Mouse (Mus musculus): ENCODE results near the gene Kxd1. TPM values are rescaled to one million over a fixed set of nuclear protein-coding genes. Genes with fewer than 3 reads are reported as not detected.

Gene Kxd1
- polyA plus RNA-seq, 1 experiment from 2014 or later = 47.1 TPM

- Histone ChIP-seq H3K9me3 (ENCODE audit: control insufficient read depth, low read length) (no peaks in the 10 kb centered on the region), H3K9ac (ENCODE audit: low read length) (no peak overlapping the region), H3K4me2 (replicated peaks; ENCODE audit: low read depth) (no peak overlapping the region), H3K4me3 (ENCODE audit: low read depth, low read length) (no peak overlapping the region), H3K27me3 (ENCODE audit: control insufficient read depth, insufficient read depth, low read length) (no peaks in the 10 kb centered on the region), H3K27ac (replicated peaks) (no peak overlapping the region), H3K36me3 (ENCODE audit: control insufficient read depth, insufficient read depth, low read length) (no peaks in the 10 kb centered on the region), H3K4me1 (replicated peaks; ENCODE audit: control insufficient read depth, insufficient read depth) (peaks cover 17% of the 10 kb centered on the region)
- no peak for TF ChIP-seq CTCF (IDR thresholded peaks at IDR 0.05; ENCODE audit: low read depth)
- no peak for TF ChIP-seq EP300 (optimal IDR thresholded peaks at IDR 0.05)
- WGBS = 44% methylated on average over 3 of the region's 3 CpGs
- DNase-seq (ENCODE audit: low spot score) (peak; percentile 59), ATAC-seq (ENCODE audit: low FRiP score, low TSS enrichment) (peak; percentile 22; the same call in 1 of the 2 replicates)
Measured at GRCm38 (mm10) chr8:70565561-70565960, 37.8 kb upstream of the Kxd1 start.

DNA sequence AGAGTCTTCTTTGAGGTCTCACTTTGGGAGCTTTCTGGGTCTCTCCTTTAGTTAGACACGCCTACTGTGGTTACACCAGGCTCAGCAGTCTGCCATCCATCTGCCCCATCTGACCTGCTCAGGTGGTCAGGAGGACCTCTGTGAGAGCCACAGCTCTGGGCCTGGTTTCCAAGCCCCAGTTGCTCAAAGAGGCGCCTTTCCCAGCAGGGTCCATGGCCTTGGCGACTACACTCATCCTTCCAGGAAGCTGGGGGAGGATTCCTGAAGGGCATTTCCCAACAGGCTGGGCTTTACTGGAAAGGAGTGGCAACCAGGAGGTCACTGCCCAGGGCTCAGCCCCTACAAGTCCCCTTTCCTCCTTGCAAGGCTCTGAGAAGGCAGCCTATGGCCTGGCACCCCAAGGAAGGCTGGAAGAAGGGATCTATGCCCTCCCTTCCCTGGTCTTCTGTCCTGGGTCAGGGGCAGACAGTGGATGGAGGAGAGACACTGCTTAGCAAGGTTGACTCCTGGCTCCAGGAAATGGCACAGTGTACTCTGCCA, 37.0 kb upstream of the Kxd1 start:
- Histone ChIP-seq H3K36me3 (ENCODE audit: control insufficient read depth, insufficient read depth, low read length) (no peaks in the 10 kb centered on the region), H3K4me2 (replicated peaks; ENCODE audit: low read depth) (no peak overlapping the region), H3K9ac (ENCODE audit: low read length) (no peak overlapping the region), H3K9me3 (ENCODE audit: control insufficient read depth, low read length) (no peaks in the 10 kb centered on the region), H3K27ac (replicated peaks) (no peak overlapping the region), H3K4me3 (ENCODE audit: low read depth, low read length) (no peak overlapping the region), H3K27me3 (ENCODE audit: control insufficient read depth, insufficient read depth, low read length) (no peaks in the 10 kb centered on the region), H3K4me1 (replicated peaks; ENCODE audit: control insufficient read depth, insufficient read depth) (peaks cover 18% of the 10 kb centered on the region)
- ATAC-seq (ENCODE audit: low FRiP score, low TSS enrichment) = no peak
- WGBS = 89% methylated on average over 3 of the region's 3 CpGs
- TF ChIP-seq CTCF (IDR thresholded peaks at IDR 0.05; ENCODE audit: low read depth) (no peak), EP300 (optimal IDR thresholded peaks at IDR 0.05) (no peak)
- DNase-seq (ENCODE audit: low spot score) = no peak

DNA sequence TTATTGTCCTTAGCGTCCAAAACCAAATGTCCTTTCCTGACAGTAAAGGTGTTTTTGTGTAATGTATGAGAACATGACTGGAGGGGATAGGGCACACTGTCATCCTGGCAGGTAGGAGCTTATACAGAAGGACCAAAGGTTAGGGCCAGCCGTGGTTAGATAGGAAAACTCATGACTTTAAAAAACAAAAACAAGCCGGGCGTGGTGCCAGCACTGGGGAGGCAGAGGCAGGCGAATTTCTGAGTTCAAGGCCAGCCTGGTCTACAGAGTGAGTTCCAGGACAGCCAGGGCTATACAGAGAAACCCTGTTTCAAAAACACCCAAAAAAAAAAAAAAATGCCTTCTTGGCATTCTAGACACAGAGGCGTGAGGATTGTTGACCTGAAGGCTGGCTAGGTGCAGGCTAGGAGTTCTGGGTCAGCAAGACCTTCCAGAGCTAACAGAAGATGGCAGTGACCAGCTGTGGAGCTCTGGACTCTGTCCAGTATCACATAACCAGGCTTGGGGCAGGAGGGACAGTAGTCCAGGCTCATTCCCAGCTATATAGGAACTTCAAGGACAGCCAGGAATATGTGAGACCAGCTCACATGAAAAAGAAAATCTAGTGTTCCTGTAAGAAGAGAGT, 36.1 kb upstream of the Kxd1 start:
- no peak for TF ChIP-seq EP300 (optimal IDR thresholded peaks at IDR 0.05)
- TF ChIP-seq CTCF (IDR thresholded peaks at IDR 0.05; ENCODE audit: low read depth) = no peak
- no peak overlapping the region for H3K9ac ChIP-seq (ENCODE audit: low read length)
- H3K27ac ChIP-seq (replicated peaks) = no peak overlapping the region
- no peak for ATAC-seq (ENCODE audit: low FRiP score, low TSS enrichment)
- peaks cover 18% of the 10 kb centered on the region for H3K4me1 ChIP-seq (replicated peaks; ENCODE audit: control insufficient read depth, insufficient read depth)
- WGBS = 84% methylated on average over 6 of the region's 6 CpGs
- H3K27me3 ChIP-seq (ENCODE audit: control insufficient read depth, insufficient read depth, low read length) = no peaks in the 10 kb centered on the region
- H3K4me3 ChIP-seq (ENCODE audit: low read depth, low read length) = no peak overlapping the region
- H3K4me2 ChIP-seq (replicated peaks; ENCODE audit: low read depth) = no peak overlapping the region
- DNase-seq (ENCODE audit: low spot score) = no peak
- no peaks in the 10 kb centered on the region for H3K36me3 ChIP-seq (ENCODE audit: control insufficient read depth, insufficient read depth, low read length)
- no peaks in the 10 kb centered on the region for H3K9me3 ChIP-seq (ENCODE audit: control insufficient read depth, low read length)

- H3K4me2 ChIP-seq (replicated peaks; ENCODE audit: low read depth) = no peak overlapping the region
- H3K27ac ChIP-seq (replicated peaks) = no peak overlapping the region
- no peaks in the 10 kb centered on the region for H3K9me3 ChIP-seq (ENCODE audit: control insufficient read depth, low read length)
- 67% methylated on average over 3 of the region's 3 CpGs for WGBS
- H3K4me1 ChIP-seq (replicated peaks; ENCODE audit: control insufficient read depth, insufficient read depth) = peaks cover 18% of the 10 kb centered on the region
- no peak for ATAC-seq (ENCODE audit: low FRiP score, low TSS enrichment)
- no peaks in the 10 kb centered on the region for H3K36me3 ChIP-seq (ENCODE audit: control insufficient read depth, insufficient read depth, low read length)
- no peak overlapping the region for H3K9ac ChIP-seq (ENCODE audit: low read length)
- DNase-seq (ENCODE audit: low spot score) = peak; percentile 37
- TF ChIP-seq CTCF (IDR thresholded peaks at IDR 0.05; ENCODE audit: low read depth) (no peak), EP300 (optimal IDR thresholded peaks at IDR 0.05) (no peak)
- H3K4me3 ChIP-seq (ENCODE audit: low read depth, low read length) = no peak overlapping the region
- no peaks in the 10 kb centered on the region for H3K27me3 ChIP-seq (ENCODE audit: control insufficient read depth, insufficient read depth, low read length)
Measured at GRCm38 (mm10) chr8:70562802-70563201, 35.0 kb upstream of the Kxd1 start.

- Histone ChIP-seq H3K9ac (ENCODE audit: low read length) (no peak overlapping the region), H3K36me3 (ENCODE audit: control insufficient read depth, insufficient read depth, low read length) (peaks cover 2% of the 10 kb centered on the region; the same call in 1 of the 2 replicates), H3K4me2 (replicated peaks; ENCODE audit: low read depth) (no peak overlapping the region), H3K4me1 (replicated peaks; ENCODE audit: control insufficient read depth, insufficient read depth) (peaks cover 18% of the 10 kb centered on the region), H3K27ac (replicated peaks) (peak overlapping the region; percentile 36; the same call in 1 of the 2 replicates), H3K27me3 (ENCODE audit: control insufficient read depth, insufficient read depth, low read length) (no peaks in the 10 kb centered on the region), H3K9me3 (ENCODE audit: control insufficient read depth, low read length) (no peaks in the 10 kb centered on the region), H3K4me3 (ENCODE audit: low read depth, low read length) (no peak overlapping the region)
- ATAC-seq (ENCODE audit: low FRiP score, low TSS enrichment) (peak; percentile 19; the same call in 1 of the 2 replicates), DNase-seq (ENCODE audit: low spot score) (peak; percentile 17)
- 55% methylated on average over 7 of the region's 7 CpGs for WGBS
- TF ChIP-seq EP300 (optimal IDR thresholded peaks at IDR 0.05) (no peak), CTCF (IDR thresholded peaks at IDR 0.05; ENCODE audit: low read depth) (no peak)
Measured at GRCm38 (mm10) chr8:70561809-70562535, 34.2 kb upstream of the Kxd1 start.

DNA sequence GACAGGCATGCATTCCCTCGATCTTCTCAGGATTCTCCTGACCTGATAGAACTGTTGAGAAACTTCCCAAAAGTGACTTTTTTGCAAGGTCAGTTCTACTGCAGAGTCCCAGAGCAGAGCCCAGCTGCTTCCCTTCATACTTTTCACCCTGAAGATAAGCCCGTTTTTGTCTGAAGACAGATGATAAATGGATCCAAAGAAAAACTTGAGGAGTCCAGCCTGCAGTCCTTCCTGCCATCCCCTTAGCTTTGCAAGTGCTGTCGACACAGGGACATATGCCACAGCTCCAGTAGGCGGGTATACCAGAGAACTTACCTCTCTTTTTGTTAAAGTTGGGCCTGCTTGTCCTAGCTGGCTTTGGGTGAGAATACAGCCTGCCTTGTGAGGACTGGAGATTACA, 33.6 kb upstream of the Kxd1 start:
- Histone ChIP-seq H3K9me3 (ENCODE audit: control insufficient read depth, low read length) (no peaks in the 10 kb centered on the region), H3K36me3 (ENCODE audit: control insufficient read depth, insufficient read depth, low read length) (peaks cover 2% of the 10 kb centered on the region; the same call in 1 of the 2 replicates), H3K4me3 (ENCODE audit: low read depth, low read length) (no peak overlapping the region), H3K4me1 (replicated peaks; ENCODE audit: control insufficient read depth, insufficient read depth) (peaks cover 18% of the 10 kb centered on the region), H3K27ac (replicated peaks) (peak overlapping the region; percentile 1), H3K27me3 (ENCODE audit: control insufficient read depth, insufficient read depth, low read length) (no peaks in the 10 kb centered on the region), H3K9ac (ENCODE audit: low read length) (no peak overlapping the region; the same call in 1 of the 2 replicates), H3K4me2 (replicated peaks; ENCODE audit: low read depth) (no peak overlapping the region)
- TF ChIP-seq CTCF (IDR thresholded peaks at IDR 0.05; ENCODE audit: low read depth) (no peak), EP300 (optimal IDR thresholded peaks at IDR 0.05) (no peak)
- 38% methylated on average over 4 of the region's 4 CpGs for WGBS
- ATAC-seq (ENCODE audit: low FRiP score, low TSS enrichment) = no peak
- no peak for DNase-seq (ENCODE audit: low spot score)
